Mouse (Mus musculus) lung, postnatal 0 days (tissue): ENCODE results near the gene Srebf1.

Experiments
- CTCF ChIP-seq: IDR thresholded peaks from 2 replicates; pipeline ENCODE4 v1.5.1; 2016; ENCODE audit warnings: antibody characterized with exemption, mild to moderate bottlenecking
- EP300 ChIP-seq: IDR thresholded peaks from 2 replicates; pipeline ENCODE4 v1.6.1; 2016; ENCODE audit warnings: antibody characterized with exemption, mild to moderate bottlenecking, control low read depth

GRCm38 (mm10) chr11:60229821-60230220, 7.4 kb upstream of the Srebf1 start:
- no peak for TF ChIP-seq CTCF
- TF ChIP-seq EP300: no peak
